Mouse (Mus musculus) liver, adult (tissue): ENCODE data around the gene Adrm1.
A peak's percentile ranks its signal among the peaks of the same experiment; 100 is the strongest.

ENCODE experiments used
- GATA4 ChIP-seq: IDR thresholded peaks from 2 replicates; pipeline ENCODE4 v1.6.1; 2014; ENCODE audit warnings: mild to moderate bottlenecking, low read length; ENCODE audit not compliant: insufficient replicate concordance

Adrm1 gene

DNA sequence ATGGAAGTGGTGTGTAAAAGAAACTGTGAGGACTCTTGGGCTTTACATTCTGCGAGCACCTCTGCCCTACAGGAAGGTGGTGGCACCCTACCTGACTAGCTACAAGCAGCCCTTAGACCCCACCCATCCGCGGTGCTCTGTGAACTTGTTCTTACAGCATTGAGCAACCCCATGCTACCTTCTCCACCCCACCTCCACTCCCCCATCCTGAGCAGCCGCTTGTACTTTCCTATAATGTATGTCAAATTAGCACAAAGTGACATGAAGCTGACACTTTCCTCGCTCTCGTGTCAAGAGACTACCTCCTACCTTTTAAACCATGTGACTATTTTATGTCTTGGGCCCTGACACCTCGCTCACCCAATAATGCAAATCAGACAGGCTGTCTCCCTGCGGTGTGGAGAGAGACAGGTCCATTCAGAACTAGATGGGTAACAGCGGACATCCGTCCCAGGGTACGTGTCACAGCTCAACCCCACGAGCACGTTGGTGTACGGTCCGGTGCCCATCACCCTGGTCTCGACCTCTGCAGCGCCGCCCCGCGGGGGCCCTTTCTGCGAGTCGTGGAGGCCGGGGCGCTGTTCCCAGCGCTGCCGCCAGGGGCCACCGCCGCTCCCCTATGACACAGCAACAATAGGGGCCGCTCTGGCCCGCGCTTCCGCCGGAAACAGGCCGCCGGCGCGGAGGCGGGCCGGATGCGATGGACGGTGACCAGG, at the start of gene Adrm1:
Adrm1 (plus strand) TSS at position 680 of the 716 bp plus-strand sequence.
- peak; percentile 75; the same call in 1 of the 2 replicates for TF ChIP-seq GATA4

DNA sequence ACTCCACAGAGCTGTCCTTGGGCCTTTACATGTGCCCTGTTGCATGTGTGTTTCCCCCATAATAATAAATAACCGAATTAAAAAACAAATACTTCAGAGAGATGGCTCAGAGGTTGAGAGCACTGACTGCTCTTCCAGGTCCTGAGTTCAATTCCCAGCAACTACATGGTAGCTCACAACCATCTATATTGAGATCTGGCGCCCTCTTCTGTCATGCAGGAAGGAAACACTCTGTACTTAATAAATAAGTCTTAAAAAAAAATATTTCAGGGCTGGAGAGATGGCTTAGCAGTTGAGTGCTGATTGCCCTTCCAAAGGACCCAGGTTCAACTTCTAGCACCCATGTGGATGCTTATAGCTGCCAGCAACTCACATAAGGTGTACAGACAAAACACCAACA, 47.1 kb upstream of the Adrm1 start:
- no peak for TF ChIP-seq GATA4

DNA sequence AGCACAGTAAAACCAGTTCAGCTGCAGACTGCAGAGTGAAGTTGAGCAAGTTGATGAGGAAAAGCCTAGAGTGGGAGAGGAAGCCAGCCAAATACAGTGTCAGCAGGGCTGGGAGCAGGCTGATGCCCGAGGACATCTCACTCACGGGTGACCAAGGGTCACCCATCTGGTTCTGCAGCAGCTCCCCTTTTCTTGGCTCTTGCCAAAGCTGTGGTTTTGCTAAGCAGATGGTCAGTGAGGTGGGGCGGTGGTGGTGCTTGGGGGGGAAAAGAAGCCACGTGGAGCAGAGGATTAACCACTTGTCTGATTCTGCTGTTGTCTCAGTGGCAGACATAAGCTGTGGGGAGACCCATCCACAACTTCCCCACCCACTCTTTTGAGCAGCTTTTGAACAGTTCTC, 45.1 kb upstream of the Adrm1 start:
- TF ChIP-seq GATA4, result no peak

DNA sequence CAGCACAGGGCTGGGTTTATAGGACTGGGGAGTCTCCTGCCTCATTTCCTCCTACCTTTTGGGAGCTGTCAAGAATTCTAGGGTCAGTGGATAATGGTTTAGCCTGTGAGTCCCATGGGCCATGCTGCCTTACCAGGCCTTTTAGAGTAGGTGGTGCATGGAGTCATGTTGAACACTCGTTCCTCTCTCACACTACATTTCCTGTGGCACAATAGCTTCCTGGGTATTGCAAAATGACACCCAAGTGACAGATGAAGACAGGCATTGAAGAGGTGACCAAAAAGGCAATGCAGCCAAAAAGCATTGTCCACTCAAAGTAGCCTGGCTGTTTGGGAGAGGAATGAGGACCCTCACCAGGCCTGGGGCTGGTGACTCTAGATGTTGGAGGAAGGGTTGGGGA, 43.6 kb upstream of the Adrm1 start:
- TF ChIP-seq GATA4, result no peak

DNA sequence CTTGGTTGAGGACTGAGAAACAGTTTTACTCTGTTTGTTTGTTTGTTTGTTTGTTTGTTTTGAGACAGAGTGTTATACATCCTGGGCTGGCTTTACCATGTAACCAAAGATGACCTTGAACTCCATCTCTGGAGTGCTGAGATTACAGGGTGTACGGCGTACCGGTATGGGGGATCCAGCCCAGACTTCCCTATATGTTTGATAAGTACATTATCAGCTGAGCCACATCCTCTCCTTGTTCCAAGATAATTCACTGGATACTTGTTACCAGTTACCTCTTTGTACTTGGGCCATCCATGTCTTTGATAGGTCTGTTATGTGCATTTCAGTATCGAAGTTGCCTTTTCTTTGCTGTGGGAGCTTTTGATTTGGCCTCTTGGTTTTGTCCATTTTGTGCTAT, 38.1 kb upstream of the Adrm1 start:
- no peak for TF ChIP-seq GATA4

DNA sequence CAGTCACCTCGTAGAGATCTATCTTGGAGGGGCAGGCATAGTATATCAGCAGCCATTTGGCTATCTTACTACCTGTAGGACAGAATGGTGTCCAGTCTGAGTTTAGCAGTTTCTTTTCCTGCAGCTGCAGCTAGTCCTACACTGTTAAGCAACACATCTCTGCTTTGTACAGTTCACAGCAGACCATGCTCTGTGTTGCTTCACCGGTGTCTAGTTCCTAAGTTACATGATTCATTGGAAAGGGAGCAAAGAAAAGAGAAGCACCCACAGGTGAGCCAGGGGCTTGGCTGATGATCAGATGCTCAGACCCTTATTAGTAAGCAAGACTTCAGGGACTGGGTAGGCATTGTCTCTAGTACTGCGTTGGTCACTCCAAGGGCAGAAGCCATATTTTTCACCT, 37.4 kb upstream of the Adrm1 start:
- TF ChIP-seq GATA4, result no peak

DNA sequence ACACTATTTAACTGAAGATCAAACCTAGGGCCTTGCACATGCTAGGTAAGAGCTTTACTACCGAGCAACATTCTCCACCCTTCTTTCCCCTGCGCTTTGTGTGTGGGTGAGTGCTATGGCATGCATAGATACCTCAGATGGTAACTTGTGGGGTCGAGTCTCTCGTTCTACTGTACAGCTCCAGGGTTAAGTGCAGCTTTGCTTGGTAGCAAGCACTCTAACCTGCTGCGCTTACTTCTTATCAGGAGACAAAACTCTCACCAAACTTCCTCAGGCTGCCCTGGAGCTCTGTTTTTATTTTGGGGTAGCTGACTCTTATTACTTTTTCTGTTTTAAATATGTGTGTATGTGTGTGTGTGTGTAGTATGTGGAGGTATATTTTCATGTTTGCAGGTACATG, 35.9 kb upstream of the Adrm1 start:
- TF ChIP-seq GATA4, result no peak

DNA sequence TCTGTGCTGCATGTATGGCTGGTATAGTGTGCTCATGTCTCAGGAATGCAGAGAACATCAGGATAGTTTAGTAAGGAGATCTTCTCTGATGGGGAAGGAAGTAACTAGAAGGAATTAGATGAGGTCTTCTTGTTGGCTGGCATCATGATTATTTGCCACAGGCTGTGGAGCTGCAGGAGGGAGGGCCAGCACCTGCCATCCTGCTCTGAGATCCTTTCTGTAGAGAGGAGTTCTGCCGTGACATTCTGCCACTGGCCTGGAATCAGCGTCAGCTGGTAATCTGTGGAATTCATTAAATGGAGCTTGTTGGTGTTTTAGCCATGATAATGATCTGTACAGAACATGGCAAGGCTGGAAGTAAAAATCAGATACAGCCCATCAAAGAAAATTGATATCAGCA, 25.2 kb upstream of the Adrm1 start:
- TF ChIP-seq GATA4, result no peak

DNA sequence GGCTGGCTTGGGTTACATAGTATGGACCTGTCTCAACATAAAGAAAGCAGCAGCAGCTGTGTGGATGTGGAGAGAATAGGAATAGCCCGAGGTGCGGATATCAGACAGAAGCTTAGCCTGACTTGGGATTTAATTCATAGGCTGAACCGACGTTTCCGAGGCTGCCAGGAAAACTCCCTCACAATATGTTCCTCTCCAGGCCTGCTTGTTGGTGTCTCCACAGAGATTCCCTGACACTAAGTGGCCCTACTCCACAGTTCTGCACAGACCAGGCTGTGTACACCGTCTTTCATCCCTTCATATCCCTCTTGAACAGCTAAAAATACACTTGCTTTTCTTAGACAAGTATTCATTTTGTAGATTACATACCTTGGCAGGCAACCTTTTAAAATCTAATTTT, 23.9 kb upstream of the Adrm1 start:
- TF ChIP-seq GATA4, result no peak

DNA sequence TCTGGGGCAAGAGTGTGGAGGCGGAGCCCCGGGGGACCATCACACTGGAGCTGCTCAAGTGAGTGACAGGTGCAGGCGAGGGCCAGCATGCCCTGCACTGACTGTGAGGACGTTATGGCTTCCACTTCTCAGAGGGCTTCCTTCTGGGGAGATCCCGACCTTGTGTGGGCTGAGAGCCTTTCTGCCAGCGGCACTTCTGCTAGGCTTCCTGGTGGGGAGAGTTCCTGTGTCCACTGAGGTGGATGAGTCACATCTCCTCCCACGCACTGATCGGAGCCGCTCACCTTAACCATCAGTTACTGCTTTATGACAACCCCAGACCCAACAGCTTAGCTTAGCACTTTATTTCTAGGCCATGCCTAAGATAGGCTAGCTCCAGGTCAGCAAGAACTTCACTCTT, 22.7 kb upstream of the Adrm1 start:
- no peak for TF ChIP-seq GATA4

DNA sequence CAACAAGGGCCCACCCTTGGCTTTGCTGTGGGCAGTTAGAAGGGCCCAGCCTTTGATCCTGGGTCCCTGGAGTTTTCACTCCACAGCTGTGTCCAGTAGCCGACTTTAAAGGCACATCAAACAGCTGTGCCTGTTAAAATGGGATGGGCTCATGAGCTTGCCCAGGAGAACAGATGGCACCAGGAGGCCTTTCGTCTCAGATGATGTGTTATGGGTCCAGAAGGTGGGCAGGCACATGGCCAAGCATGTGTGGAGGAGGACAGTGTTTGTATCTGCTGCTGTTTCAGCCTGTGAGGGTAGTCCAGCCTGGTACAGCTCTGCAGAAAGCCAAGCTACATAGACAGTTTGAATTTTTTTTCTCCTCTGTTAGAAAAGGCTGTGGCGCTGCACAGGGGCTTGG, 16.5 kb upstream of the Adrm1 start:
- no peak for TF ChIP-seq GATA4

DNA sequence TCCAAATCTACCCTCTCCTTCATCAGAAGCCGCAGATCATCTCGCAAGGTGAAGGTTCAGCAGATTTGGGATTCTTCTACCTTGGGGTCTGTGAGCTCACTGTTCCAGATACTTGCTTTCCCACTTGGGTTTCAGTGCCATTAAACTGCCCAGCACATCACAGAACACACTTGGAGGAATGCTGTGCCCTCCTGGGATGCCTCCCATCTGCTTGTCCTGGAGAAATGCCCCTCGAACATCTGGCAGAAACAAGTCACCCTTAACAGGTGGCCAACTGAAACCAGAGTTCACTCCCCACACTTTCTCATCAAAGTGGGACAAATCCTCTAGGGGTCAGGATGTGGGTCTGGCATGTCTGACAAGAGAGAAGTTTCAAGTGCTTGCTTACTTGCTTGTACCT, 12.7 kb upstream of the Adrm1 start:
- no peak for TF ChIP-seq GATA4

DNA sequence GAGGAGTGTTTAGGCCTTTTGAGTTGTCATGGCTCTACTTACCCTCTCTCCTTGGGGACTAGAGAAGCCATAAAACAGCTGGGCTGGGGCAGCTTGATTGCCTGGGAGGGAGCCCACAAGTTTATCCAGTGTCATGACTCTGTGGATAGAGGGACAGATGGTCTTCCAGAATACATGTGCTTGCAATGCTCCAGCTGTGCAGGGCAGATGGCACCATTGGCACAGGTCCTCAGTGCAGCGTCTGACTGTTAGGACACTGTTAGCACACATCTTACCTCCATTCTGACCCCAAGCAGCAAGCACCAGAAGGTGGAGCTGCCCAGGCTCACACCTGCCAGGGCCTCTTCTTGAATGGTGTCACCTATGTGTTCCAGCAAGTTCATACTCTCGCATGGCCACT, 5.4 kb upstream of the Adrm1 start:
- no peak for TF ChIP-seq GATA4

DNA sequence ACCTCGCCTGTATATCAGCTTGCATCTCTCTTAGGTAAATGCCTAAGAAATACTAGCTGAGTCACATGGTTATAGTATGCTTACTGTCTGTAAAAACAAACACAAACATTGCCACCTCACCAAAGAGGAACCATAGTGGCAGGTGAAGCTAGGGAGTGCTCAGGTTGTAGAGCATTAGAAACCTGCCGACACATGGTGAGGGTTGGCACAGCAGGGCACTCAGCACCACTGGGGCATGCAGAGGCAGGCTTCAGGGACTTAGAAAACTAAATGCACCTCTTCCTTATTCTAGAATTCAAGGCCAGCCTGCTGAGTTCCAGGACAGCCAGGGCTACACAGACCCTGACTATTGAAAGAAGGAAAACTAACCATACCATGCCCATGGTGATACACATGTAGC, 4.4 kb upstream of the Adrm1 start:
- TF ChIP-seq GATA4, result no peak

DNA sequence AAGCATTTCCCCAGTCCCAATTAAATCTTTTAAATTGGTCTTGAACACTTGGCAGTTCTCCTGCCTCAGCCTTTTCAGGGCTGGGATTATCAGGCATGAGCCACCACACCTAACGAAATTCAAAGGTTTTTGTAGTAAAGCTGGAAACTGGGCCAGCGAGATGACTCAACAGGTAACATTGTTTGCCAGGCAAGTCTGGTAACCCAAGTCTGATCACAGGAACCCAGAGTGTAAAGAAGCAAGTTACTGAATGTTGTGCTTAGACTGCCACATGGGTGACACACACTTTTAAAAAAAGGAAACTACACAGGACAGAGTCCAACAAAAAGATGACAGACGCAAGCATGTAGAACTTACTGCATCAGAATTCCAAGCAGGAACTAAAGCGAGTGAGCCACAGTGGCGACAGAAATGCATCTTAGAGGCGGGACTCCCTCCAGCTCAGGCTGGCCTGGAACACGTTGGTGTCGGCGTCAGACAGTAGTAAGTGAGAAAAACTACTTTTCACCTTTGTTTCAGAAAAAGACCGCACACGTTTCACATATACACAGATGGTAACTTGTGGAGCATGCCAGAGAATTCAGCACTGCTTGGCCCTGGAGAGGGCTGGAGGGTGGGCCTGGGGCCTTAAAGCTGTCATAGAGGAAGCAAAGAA, 1.0 kb upstream of the Adrm1 start:
- TF ChIP-seq GATA4, result no peak

DNA sequence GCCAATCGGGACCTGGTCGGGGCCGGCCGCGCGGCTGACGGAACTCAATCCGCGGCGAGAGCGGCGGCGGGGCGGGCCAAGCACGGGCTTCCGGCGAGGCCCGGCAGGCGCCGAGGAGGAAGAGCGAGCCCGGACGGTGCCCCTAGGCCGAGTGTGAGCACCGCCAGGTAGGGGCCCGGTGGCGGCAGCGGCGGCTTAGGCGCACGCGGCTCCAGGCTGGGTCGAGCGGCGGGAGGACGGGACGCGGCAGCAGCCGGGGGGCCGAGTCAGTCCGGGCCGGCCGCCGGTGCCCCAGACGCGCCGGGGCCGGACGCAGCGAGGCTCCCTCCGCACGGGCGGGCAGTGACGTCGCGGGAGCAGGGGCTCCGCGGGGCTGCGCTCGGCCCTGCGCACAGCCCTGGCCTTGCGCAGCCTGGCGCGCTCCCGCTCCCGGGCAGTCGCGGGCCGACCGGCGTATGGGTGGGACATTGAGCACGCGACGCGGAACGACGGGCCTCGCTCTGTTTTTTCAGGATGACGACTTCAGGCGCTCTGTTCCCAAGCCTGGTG, 311 bp downstream of the Adrm1 start:
- TF ChIP-seq GATA4, result no peak

DNA sequence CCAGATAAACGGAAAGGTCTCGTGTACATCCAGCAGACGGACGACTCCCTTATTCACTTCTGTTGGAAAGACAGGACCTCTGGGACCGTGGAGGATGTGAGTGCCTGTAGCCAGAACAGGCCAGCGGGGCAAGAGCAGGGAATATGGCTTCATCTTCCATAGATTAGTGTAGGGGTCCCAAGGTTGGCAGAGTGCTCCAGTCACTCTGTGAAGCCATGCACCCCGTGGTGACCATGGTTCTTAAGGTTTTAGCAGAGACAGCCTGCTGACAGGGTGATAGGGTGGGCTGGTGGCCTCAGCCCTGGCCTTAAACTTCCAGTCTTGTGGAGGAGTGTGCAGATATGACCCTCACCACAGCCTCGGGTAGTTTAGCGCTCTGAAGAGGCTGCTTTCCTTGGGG, 867 bp downstream of the Adrm1 start:
- no peak for TF ChIP-seq GATA4
